8 mouse cellular contexts compared by ENCODE assay signal in the genomic region with DNA sequence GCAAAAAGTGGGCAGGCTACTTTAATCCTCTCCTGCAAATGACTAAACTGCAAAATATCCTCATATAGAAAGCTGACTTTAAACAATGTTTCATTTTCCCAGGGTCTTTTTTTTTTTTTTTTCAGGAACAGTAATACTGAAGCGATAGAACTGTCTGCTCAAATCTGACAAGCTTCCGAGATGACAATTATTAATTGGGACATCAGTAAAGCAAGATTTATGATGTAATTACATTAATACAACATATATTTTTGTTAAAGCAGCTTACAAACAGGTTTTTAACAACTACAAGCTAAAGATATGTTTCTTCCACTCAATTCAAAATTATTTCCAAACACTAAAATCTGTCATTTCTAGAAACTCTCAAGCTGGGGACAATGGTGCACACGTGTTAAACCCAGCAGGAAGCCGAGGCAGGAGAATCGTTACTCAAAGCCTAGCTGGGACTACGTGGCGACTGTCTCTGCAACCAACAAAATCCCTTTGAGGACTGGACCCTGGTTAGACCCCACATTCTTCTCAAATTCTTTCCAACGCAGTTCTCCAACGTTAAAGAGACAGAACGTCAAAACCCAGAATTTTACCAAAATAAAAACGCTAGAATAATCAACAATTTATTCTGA. TPM values are rescaled to one million over a fixed set of nuclear protein-coding genes. Genes with fewer than 3 reads are reported as not detected.
DNase-seq lines count a peak whose midpoint lies in the region; ATAC-seq and TF ChIP-seq lines count a peak whose summit lies in the region.

No protein-coding gene starts in this region.

- no peak for ATAC-seq in hindbrain, embryonic 13.5 days (ENCODE audit: low FRiP score)
- no peak for ATAC-seq in midbrain, embryonic 15.5 days (replicated peaks)

- H3K27ac ChIP-seq in liver, adult 2 months (replicated peaks; ENCODE audit: insufficient read depth, low read depth, low read length) = no peak overlapping the region
- H3K27ac ChIP-seq in cortical plate, adult 2 months (ENCODE audit: insufficient read depth, low read length) = peak overlapping the region; percentile 88; the same call in 1 of the 2 replicates
- peak overlapping the region; percentile 99; the same call in 1 of the 2 replicates for H3K27ac ChIP-seq in hindbrain, embryonic 13.5 days
- peak overlapping the region; percentile 98; the same call in 1 of the 2 replicates for H3K27ac ChIP-seq in midbrain, embryonic 15.5 days

- DNase-seq in liver, adult 2 months (ENCODE audit: extremely low read depth, low read depth, low spot score) = no peak
- no peak for DNase-seq in liver
- DNase-seq in right cerebral cortex, postnatal 25 days = no peak
- DNase-seq in left cerebral cortex, postnatal 4 days = no peak
- DNase-seq in lung, postnatal 36 days = no peak

- H3K79me2 ChIP-seq in liver, adult 2 months (ENCODE audit: control insufficient read depth, insufficient read depth, low read length) = peaks cover 18% of the 10 kb centered on the region

- TF ChIP-seq CTCF in liver, adult 2 months (IDR thresholded peaks at IDR 0.05; ENCODE audit: low read depth, low read length) = no peak
- no peak for TF ChIP-seq CTCF in cortical plate, adult 2 months (IDR thresholded peaks at IDR 0.05; ENCODE audit: extremely low read depth, insufficient read depth, low read length)

- no peaks in the 10 kb centered on the region for H3K27me3 ChIP-seq in liver, adult 2 months (ENCODE audit: control insufficient read depth, insufficient read depth, low read length)
- H3K27me3 ChIP-seq in hindbrain, embryonic 13.5 days = no peaks in the 10 kb centered on the region
- H3K27me3 ChIP-seq in midbrain, embryonic 15.5 days (replicated peaks) = no peaks in the 10 kb centered on the region

- H3K36me3 ChIP-seq in liver, adult 2 months (ENCODE audit: control insufficient read depth, insufficient read depth, low read length) = no peaks in the 10 kb centered on the region
- H3K36me3 ChIP-seq in hindbrain, embryonic 13.5 days = no peaks in the 10 kb centered on the region
- H3K36me3 ChIP-seq in midbrain, embryonic 15.5 days (replicated peaks) = no peaks in the 10 kb centered on the region

- H3K9ac ChIP-seq in liver, adult 2 months (ENCODE audit: low read depth, low read length) = peak overlapping the region; percentile 57
- H3K9ac ChIP-seq in hindbrain, embryonic 13.5 days = peak overlapping the region; percentile 94
- H3K9ac ChIP-seq in midbrain, embryonic 15.5 days = peak overlapping the region; percentile 83

- WGBS in liver, adult 2 months = 7% methylated on average over 11 of the region's 11 CpGs
- WGBS in hindbrain, embryonic 13.5 days = 2% methylated on average over 11 of the region's 11 CpGs
- 4% methylated on average over 11 of the region's 11 CpGs for WGBS in midbrain, embryonic 15.5 days

- peaks cover 5% of the 10 kb centered on the region for H3K4me1 ChIP-seq in liver, adult 2 months (ENCODE audit: control insufficient read depth, insufficient read depth, low read length)
- no peaks in the 10 kb centered on the region for H3K4me1 ChIP-seq in cortical plate, adult 2 months (ENCODE audit: control insufficient read depth, insufficient read depth, low read length)
- peaks cover 50% of the 10 kb centered on the region for H3K4me1 ChIP-seq in hindbrain, embryonic 13.5 days (replicated peaks)
- peaks cover 42% of the 10 kb centered on the region for H3K4me1 ChIP-seq in midbrain, embryonic 15.5 days

- no peaks in the 10 kb centered on the region for H3K9me3 ChIP-seq in hindbrain, embryonic 13.5 days
- no peaks in the 10 kb centered on the region for H3K9me3 ChIP-seq in midbrain, embryonic 15.5 days

- intact Hi-C loops in left cerebral cortex, postnatal 4 days (cut with DNase I) = no loop called here

- peak overlapping the region; percentile 85 for H3K4me3 ChIP-seq in liver, adult 2 months (ENCODE audit: insufficient read depth, low read depth, low read length)
- peak overlapping the region; percentile 96 for H3K4me3 ChIP-seq in cortical plate, adult 2 months (ENCODE audit: insufficient read depth, low read length)
- H3K4me3 ChIP-seq in hindbrain, embryonic 13.5 days = peak overlapping the region; percentile 92
- H3K4me3 ChIP-seq in midbrain, embryonic 15.5 days = peak overlapping the region; percentile 78

- no peak for TF ChIP-seq POLR2A in liver, adult 2 months (IDR thresholded peaks at IDR 0.05; ENCODE audit: extremely low read depth, insufficient read depth, low read length)
- TF ChIP-seq POLR2A in cortical plate, adult 2 months (IDR thresholded peaks at IDR 0.05; ENCODE audit: extremely low read depth, insufficient read depth, low read length) = no peak

- peak overlapping the region; percentile 72 for H3K4me2 ChIP-seq in hindbrain, embryonic 13.5 days
- peak overlapping the region; percentile 61 for H3K4me2 ChIP-seq in midbrain, embryonic 15.5 days

RNA-seq across cellular contexts. Expression of a gene that starts 1.5 kb away (rescaled TPM):
- 21.1 and 21.2 TPM in 2 replicates for total RNA-seq in liver, adult 2 months (2014; rRNA removed)
- 10.0 and 11.1 TPM in 2 replicates for polyA plus RNA-seq in liver, adult 2 months (2012; rRNA removed)
- 41.8 and 43.6 TPM in 2 replicates for polyA plus RNA-seq in cortical plate, adult 2 months (2012; rRNA removed)
- 178 and 184 TPM in 2 replicates for polyA plus RNA-seq in hindbrain, embryonic 13.5 days (2015; fragmentation: Nextera tagmentation; extraction: Ambion mirVana)
- polyA plus RNA-seq in midbrain, embryonic 15.5 days (2015; fragmentation: Nextera tagmentation; extraction: Ambion mirVana) = 155 and 169 TPM in 2 replicates
- total RNA-seq in left cerebral cortex, postnatal 4 days (2021) = 100 to 1,000 TPM; 108 to 111 TPM

RNA-seq across cellular contexts. Expression of a gene that starts 33.0 kb away (rescaled TPM):
- 5.2 and 6.3 TPM in 2 replicates for total RNA-seq in liver, adult 2 months (2014; rRNA removed)
- polyA plus RNA-seq in liver, adult 2 months (2012; rRNA removed) = 2.1 and 3.1 TPM in 2 replicates
- 12.9 and 13.0 TPM in 2 replicates for polyA plus RNA-seq in cortical plate, adult 2 months (2012; rRNA removed)
- polyA plus RNA-seq in hindbrain, embryonic 13.5 days (2015; fragmentation: Nextera tagmentation; extraction: Ambion mirVana) = 43.3 and 44.5 TPM in 2 replicates
- polyA plus RNA-seq in midbrain, embryonic 15.5 days (2015; fragmentation: Nextera tagmentation; extraction: Ambion mirVana) = 45.9 and 46.4 TPM in 2 replicates
- total RNA-seq in left cerebral cortex, postnatal 4 days (2021) = 10 to 100 TPM; 36.9 to 38.3 TPM
